Mouse (Mus musculus) adipocyte (in vitro differentiated cells): ENCODE data around the gene Ccdc142.

ENCODE experiments used
- DNase-seq: peaks from one replicate; pipeline ENCODE4 v3.0.0-alpha.2; 2016; ENCODE audit warnings: low spot score

Ccdc142 gene

DNA sequence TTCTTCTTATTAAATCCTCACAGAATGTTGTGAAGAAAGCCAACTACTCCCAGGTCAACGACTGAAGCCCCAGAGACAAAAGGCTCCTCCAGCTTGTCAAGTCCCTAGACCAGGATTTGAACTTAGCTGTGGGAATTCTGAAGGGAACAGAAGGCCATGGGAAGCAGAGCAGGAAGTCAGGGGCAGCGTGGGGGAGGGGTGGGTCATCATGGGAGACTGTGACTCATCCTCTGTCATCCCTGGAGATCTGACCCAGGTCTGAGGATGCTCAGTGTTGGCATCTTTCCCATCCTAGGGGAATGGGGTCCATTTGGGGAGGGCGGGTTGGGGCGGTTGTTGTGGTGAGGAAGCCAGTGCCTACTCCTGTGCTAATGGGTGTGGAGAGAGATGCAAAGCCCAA, 40.2 kb downstream of the Ccdc142 start:
- DNase-seq = no peak

DNA sequence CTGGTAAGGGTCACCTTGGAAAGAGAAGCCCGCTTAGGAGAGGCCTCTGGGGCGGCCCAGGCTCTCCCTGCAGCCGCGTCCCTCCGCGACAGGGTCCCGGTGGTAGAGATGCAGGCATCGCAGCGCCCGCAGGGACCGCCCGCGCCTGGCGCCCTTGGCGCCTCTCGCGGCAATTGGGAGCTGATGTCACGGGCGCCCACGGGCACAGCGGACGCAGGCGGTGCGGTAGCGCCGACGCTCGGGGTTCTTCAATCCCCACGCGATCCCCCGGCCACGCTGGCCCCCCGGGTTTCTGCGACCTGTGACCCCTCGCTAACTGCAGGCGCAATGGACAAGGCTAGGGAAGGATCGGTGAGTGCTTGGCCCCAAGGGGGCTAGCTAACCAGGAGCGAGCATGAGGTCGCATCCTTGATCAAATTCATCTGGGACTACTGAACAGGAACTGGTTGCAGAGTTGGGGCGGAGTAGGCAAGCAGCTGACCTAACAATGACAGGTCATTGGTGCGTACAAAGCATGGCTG, 40.9 kb downstream of the Ccdc142 start:
- DNase-seq = no peak

DNA sequence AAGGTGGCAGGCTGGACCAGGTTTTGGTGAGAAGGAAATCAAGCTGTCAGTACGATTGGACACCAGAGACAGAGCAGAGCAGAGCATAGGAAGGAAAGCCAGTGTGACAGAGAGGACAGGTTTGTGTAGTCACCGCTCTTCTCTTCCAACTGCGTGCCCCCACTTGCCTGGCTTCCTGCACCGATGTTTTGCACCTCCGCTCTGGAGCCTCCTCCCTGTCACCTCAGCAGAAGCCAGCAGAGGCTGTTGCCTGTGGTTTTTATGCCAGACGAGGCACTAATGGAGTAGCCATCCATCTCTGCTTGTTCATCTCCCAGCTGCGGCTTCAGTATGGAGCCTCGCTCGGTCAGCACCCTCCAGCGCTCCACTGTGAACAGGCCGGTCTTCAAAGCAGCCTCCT, 41.5 kb downstream of the Ccdc142 start:
- DNase-seq = no peak

DNA sequence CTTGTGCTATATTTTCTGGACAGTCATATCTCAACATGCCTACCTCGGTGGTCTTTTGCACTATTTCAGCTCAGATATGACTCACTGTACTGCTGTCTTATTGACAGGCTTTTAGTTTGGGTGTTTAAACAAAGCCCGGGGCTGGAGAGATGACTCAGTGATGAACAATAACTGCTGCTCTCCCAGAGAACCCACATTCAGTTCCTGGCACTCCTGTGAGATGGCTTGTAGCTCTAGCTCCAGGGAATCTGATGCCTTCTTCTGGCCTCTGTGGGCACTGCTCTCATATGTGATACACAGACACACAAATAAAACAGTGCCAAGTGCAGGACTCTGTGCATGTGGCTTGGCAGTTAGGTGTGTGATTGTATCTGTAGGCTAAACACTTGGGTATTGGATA, 43.8 kb downstream of the Ccdc142 start:
- DNase-seq = no peak

DNA sequence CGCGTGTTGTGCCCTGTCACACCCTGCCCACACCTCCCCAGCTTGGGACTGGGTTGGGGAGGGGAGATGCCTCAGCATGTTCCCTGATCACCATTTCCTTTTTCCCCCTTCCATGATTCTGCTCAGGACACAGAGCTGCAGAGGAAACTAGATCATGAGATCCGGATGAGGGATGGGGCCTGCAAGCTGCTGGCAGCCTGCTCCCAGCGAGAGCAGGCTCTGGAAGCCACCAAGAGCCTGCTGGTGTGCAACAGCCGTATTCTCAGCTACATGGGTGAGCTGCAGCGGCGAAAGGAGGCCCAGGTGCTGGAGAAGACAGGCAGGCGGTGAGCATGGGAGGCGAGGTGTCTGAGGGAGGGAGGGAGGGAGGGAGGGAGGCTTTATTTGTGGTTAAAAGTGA, 44.4 kb downstream of the Ccdc142 start:
- no peak for DNase-seq

DNA sequence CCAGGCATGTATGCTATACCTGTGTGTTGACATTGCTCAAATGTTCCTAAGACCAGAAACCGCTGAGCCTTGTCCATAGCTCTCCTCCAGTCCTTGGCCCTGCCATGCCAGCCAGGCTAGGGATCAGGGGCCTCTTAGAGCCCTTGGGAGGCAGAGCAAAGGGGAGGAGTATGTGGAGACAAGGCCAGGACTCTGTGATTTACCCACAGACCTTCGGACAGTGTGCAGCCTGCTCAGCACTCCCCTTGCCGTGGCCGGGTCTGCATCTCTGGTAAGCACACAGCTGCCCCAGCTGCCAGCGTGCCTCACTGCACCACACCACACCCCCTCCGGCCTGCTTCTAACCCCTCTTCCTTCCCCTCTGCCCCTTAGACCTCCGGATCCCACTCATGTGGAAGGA, 45.9 kb downstream of the Ccdc142 start:
- no peak for DNase-seq

DNA sequence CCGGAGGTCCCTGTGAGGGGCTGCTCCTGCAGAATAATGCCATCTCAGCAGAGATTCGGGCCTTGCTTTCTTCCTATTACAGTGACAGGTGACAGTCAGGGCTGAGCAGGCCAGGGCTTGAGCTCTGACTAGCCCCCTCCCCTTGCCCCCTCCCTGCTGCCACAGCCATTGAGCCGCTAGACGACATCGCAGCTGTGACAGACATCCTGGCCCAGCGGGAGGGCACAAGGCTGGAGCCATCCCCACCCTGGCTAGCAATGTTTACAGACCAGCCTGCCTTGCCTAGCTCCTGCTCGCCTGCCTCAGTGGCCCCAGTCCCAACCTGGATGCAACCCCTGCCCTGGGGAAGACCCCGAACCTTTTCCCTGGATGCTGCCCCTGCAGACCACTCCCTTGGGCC, 50.3 kb downstream of the Ccdc142 start:
- no peak for DNase-seq

DNA sequence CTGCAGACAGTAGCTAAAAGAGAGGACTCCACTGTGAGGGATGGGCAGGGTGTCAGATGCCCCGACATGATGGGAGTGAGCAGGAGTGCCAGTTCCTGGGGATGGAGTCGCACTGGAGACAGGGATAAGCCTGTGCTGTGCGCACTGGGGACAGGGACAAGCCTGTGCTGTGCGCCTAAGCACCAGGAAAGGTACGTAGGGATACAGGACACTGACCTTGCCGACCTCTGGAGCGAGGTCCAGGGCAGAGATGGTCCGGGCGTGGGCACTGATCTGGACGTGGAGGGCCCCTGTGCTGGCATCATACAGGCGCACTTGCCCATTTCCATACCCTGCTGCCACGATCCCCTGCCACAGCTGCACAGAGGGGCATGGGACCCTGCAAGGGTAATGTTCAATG, 51.6 kb downstream of the Ccdc142 start:
- no peak for DNase-seq

DNA sequence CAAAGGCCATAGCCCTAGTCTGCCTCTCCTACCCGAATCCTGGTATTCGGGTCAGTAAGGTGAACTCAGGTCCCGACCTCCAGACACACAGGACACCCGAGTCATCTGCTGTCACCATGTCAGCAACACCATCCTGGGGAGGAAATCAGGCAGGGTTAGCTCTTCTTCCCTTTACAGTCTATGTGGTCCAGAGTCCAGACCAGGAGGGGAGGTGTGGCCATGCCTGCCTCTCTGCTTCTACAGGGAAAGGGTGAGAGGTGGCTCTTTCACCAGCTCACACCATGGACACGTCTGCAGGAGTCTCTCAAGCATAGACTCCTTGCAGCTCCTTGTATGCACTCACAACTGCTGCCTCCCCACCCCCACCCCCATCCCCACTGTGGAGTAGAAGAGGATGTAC, 52.1 kb downstream of the Ccdc142 start:
- DNase-seq = no peak

DNA sequence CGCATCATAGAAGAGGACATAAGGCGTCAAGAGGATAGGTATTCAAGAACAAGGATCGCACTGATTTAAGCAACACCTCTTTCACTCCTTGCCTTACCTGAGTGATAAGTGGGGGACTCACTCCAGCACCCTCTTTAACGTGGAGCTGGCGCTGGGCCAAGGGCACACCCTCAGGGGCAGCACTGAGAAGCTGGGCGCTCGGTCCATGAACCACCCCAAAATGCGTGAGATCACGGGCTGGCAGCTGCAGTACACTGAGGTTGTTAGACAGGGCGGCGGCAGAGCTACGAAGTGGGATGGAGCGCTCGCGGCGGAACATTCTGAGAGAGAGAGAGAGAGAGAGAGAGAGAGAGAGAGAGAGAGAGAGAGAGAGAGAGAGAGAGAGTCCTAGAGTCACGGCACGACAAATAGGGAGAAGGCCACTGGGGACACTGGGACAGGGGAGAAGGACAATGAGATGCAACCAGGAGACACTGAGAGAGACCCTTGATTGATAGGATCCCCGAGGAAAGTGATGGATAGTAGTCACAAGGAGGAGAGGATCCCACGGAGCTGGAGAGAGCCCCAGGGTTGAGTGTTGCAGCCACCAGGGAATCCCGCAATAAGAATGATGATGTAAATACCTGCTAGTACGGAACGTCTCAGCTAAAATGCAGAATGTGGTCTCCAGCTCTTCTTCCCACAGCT, 54.3 kb downstream of the Ccdc142 start:
- DNase-seq = no peak

DNA sequence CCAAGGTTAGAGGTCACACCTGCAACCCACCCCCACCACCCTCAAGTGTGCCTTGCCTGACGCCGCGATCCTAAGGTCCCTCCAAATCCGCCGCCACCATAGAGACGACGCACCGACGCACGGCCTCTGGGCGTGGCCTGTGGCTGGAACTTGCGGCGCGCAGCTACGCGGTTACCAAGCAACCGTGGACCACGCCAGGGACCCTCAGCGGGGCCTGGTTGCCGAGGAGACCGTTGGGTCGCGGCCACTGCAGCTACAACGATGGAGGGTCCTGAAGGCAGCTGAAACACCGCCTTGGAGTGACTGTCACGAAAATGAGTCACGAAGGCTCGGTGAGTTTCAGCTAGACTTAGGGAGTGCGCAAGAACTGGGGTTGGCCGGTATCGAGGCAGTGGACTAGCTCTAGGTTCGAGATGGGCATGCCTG, 54.9 kb downstream of the Ccdc142 start, which contains the start of the genes Wdr54 and 1700003E16Rik:
Wdr54 (minus strand) TSS at position 139 of the 426 bp plus-strand sequence.
1700003E16Rik (plus strand) TSS at position 146 of the 426 bp plus-strand sequence.
- no peak for DNase-seq
